Mouse (Mus musculus) liver, embryonic 14.5 days (tissue): ENCODE results near the gene Smarca4.

ENCODE experiments used
- CTCF ChIP-seq: IDR thresholded peaks from 2 replicates; pipeline ENCODE4 v1.5.1; 2016; ENCODE audit warnings: antibody characterized with exemption, low read depth, control low read depth
- EP300 ChIP-seq: IDR thresholded peaks from 2 replicates; pipeline ENCODE4 v1.6.1; 2016; ENCODE audit warnings: antibody characterized with exemption, low read depth

GRCm38 (mm10) chr9:21600186-21600585 lies 15.8 kb upstream of the Smarca4 start:
- no peak for TF ChIP-seq CTCF
- 0 out of 2 replicates have a peak, but pooled peaks have one; percentile 12 for TF ChIP-seq EP300
